Mouse (Mus musculus) mouse trophoblast stem cell (cell line): Measurements from ENCODE around the gene Prickle2.

Experiments used
- in situ Hi-C, 2 experiments: fragments of 300-500 bp; cut with MseI, MboI; formaldehyde crosslinking; loops; 2 replicates in 1 of 2; 3 replicates in 1 of 2; pipeline ENCODE4 v1.15.1; 2025

Gene Prickle2

GRCm38 (mm10) chr6:92518438-92518968 lies 187.5 kb downstream of the Prickle2 start:
- in situ Hi-C loops = no loop called here

- in situ Hi-C loops = no loop called here
Measured at GRCm38 (mm10) chr6:92517002-92517401, 189.0 kb downstream of the Prickle2 start.

- in situ Hi-C loops = no loop called here
Measured at GRCm38 (mm10) chr6:92512001-92512400, 194.0 kb downstream of the Prickle2 start.

GRCm38 (mm10) chr6:92509712-92510111 lies 196.2 kb downstream of the Prickle2 start:
- in situ Hi-C loops = no loop called here

GRCm38 (mm10) chr6:92506276-92506675 lies 199.7 kb downstream of the Prickle2 start:
- in situ Hi-C loops = no loop called here

GRCm38 (mm10) chr6:92499449-92499848 lies 206.5 kb downstream of the Prickle2 start:
- in situ Hi-C loops = no loop called here

GRCm38 (mm10) chr6:92498574-92498973 lies 207.4 kb downstream of the Prickle2 start:
- in situ Hi-C loops = no loop called here

- in situ Hi-C loops = no loop called here
Measured at GRCm38 (mm10) chr6:92497279-92497678, 208.7 kb downstream of the Prickle2 start.

- in situ Hi-C loops = no loop called here
Measured at GRCm38 (mm10) chr6:92495500-92495899, 210.5 kb downstream of the Prickle2 start.

- in situ Hi-C loops = no loop called here
Measured at GRCm38 (mm10) chr6:92481690-92481956, 224.3 kb downstream of the Prickle2 start.

GRCm38 (mm10) chr6:92480941-92481689 lies 224.8 kb downstream of the Prickle2 start:
- in situ Hi-C loops = no loop called here

GRCm38 (mm10) chr6:92478612-92479011 lies 227.3 kb downstream of the Prickle2 start:
- in situ Hi-C loops = no loop called here

GRCm38 (mm10) chr6:92477621-92478020 lies 228.3 kb downstream of the Prickle2 start:
- in situ Hi-C loops = no loop called here

GRCm38 (mm10) chr6:92469456-92469855 lies 236.5 kb downstream of the Prickle2 start:
- in situ Hi-C loops = no loop called here

GRCm38 (mm10) chr6:92468892-92469291 lies 237.1 kb downstream of the Prickle2 start:
- in situ Hi-C loops = no loop called here

GRCm38 (mm10) chr6:92468383-92468791 lies 237.6 kb downstream of the Prickle2 start:
- in situ Hi-C loops = no loop called here

- in situ Hi-C loops = no loop called here
Measured at GRCm38 (mm10) chr6:92467343-92467742, 238.6 kb downstream of the Prickle2 start.

- in situ Hi-C loops = no loop called here
Measured at GRCm38 (mm10) chr6:92465666-92466065, 240.3 kb downstream of the Prickle2 start.

GRCm38 (mm10) chr6:92464781-92465337 lies 241.1 kb downstream of the Prickle2 start:
- in situ Hi-C loops = no loop called here

- in situ Hi-C loops = no loop called here
Measured at GRCm38 (mm10) chr6:92463768-92464167, 242.2 kb downstream of the Prickle2 start.

GRCm38 (mm10) chr6:92460750-92461149 lies 245.2 kb downstream of the Prickle2 start:
- in situ Hi-C loops = no loop called here

- in situ Hi-C loops = no loop called here
Measured at GRCm38 (mm10) chr6:92458026-92458425, 247.9 kb downstream of the Prickle2 start.

- in situ Hi-C loops = no loop called here
Measured at GRCm38 (mm10) chr6:92451421-92451820, 254.5 kb downstream of the Prickle2 start.
